Mouse (Mus musculus) olfactory bulb, adult 2 months (tissue): ENCODE measurements around the gene Nprl3.

ENCODE experiments used
- CTCF ChIP-seq: fragments of 200-500 bp; IDR thresholded peaks from 2 replicates; pipeline ENCODE4 v1.5.1; 2012; ENCODE audit warnings: low read depth, mild to moderate bottlenecking, low read length, moderate library complexity; ENCODE audit not compliant: insufficient read depth
- POLR2A ChIP-seq: fragments of 200-500 bp; IDR thresholded peaks from 2 replicates; pipeline ENCODE4 v1.6.1; 2012; ENCODE audit warnings: mild to moderate bottlenecking, low read depth, low read length, moderate library complexity; ENCODE audit not compliant: insufficient read depth

DNA sequence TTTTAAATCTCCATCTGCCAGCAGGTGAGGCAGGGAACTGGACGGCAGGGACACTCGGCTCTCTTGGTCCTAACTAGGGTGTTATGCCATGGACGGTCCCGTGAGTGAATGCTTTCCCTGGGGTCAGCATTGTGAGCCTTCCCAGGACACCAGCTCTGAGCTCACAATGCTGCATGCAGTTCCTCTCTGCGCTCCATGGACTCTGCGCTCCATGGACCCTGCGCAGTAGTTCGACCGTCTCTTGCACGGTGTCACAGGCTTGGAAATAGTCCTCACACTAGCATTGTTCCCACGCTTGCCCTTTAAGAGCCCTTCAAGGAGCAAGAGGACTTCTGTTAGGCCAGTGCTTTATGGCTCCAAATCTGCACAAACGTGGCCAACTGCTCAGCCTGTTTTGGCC is 78.6 kb downstream of the Nprl3 start:
- no peak for TF ChIP-seq POLR2A
- no peak for TF ChIP-seq CTCF
